Mouse (Mus musculus) embryonic fibroblast, embryonic 13.5 days (primary cell): ENCODE data around the gene Tmem14a.

Experiments
- CTCF ChIP-seq: IDR thresholded peaks from 2 replicates; pipeline ENCODE4 v1.5.1; 2011; ENCODE audit warnings: mild to moderate bottlenecking, control low read depth, low read length, moderate library complexity, borderline replicate concordance; ENCODE audit not compliant: insufficient read depth
- POLR2A ChIP-seq: IDR thresholded peaks from 2 replicates; pipeline ENCODE4 v1.6.1; 2011; ENCODE audit warnings: low read depth, mild to moderate bottlenecking, control low read depth, low read length, moderate library complexity

DNA sequence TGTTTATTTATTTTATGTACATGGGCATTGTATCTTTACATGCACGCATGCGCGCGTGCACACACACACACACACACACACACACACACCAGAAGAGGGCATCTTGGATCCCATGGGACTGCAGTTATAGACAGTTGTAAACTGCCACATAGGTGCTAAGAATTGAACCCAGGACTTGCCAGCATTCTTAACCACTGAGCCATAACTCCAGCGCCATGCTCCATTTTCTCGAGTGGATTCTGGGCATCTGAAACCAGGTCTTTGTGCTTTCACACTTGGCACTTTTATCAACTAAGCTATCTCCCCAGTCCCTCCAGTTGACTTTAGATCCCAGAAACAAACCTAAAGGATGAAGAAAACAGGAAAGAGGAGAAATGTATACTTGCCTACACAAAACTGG lies 33.2 kb upstream of the Tmem14a start:
- TF ChIP-seq POLR2A (no peak), CTCF (no peak)
